Mouse (Mus musculus) ZHBTc4 (cell line): Measurements from ENCODE around the gene Slc37a2.
"Not testable (repeated sequence)": the region's sequence is repeated elsewhere in the genome, so short reads cannot be mapped to it uniquely, and the experiment has no call there.

ENCODE experiments used
- DNase-seq: peaks from one replicate; pipeline ENCODE4 v3.0.0-alpha.2; 2011; ENCODE audit warnings: low read depth, low spot score

Slc37a2 gene

DNA sequence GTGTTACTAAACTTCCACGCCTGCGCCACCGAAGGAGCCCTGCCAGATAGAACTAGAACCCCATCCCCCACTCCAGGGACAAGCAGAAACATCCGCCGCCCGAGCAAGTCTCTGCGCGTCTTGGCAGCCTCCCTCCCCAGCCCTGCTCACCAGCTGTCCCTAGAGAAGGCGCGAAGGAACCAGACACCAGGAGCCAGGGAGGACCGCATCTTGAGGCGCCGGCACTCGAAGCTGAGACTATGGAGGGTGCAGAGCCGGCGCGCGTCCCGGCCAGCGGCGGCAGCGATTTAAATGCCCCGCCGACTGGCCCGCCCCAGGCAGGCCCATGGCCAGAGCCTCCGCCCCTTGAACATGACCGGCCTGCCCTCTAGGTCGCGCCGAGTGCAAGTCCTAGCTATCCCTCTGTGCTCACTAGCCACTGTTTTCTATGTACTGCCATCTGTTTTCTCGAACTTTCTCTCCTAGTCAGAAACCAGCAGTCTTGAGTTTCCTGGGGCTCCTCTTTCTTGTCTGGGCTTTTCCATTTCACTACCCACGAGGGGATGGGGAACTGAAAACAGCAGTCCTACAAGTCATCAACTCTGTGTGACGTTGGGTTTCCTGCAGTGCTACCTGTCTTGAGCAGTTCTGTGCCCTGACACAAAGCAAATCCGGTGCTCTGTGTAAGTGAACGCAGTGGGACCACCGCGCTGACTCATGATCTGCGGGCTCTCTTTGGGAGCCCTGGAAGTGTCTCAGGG lies at the start of gene Slc37a2:
Slc37a2 (minus strand) TSS at position 590 of the 740 bp plus-strand sequence.
- peak; percentile 70 for DNase-seq

DNA sequence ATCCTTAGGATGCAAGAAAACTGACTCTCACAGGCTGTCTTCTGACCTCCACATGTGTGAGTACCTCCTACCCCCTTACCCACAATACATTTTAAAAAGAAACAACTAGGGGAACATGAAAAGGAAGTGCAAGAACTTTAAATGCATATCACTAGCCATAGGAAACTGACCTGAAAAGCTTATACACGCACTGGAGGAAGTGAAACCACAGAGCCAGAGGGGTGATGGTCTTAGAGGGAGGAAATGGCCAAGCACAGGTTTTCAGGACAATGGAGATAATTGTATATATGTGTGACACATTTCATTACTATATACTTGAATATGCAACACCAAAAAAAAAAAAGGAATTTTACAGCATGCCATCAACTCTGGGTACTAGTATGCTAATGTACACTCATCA lies 46.2 kb upstream of the Slc37a2 start:
- no peak for DNase-seq

DNA sequence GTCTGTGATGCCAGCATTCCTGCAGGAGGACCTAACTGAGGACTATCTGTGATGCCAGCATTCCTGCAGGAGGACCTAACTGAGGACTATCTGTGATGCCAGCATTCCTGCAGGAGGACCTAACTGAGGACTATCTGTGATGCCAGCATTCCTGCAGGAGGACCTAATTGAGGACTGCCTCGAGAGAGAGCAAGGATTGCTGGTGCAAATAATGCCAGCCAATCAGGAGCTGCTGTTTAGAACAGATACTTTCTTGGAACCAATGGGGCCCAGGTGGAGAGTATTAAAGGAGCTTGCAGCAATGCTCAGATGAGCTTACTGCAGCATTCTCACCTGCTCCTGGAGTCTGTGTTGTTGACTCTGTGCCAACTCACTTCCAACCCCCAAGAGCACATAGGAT lies 45.0 kb upstream of the Slc37a2 start:
- DNase-seq, result not testable (repeated sequence)

DNA sequence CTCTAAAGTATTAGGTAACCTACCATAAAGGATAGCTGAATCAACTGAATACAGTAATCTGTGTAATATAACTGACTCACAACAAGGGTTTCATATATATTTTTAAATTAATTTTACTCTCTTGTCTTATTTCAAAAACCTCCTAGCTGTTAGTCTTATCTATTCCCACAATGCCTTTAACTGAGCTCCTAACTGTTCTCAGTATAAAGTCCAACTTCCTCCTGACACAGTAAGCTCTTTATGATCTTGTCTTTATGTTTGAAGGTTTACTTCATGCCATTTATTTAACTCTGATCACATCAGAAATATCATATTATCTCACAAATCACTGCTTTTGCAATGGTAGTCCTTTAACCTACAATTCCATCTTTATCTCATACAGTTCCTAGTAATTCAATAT lies 40.0 kb upstream of the Slc37a2 start:
- no peak for DNase-seq

GRCm38 (mm10) chr9:37266622-37267021 lies 11.1 kb upstream of the Slc37a2 start:
- DNase-seq, result no peak

- DNase-seq, result peak; percentile 77
Observed at GRCm38 (mm10) chr9:37255889-37256225, 319 bp upstream of the Slc37a2 start.

- no peak for DNase-seq
Observed at GRCm38 (mm10) chr9:37254531-37255110, 917 bp downstream of the Slc37a2 start.

DNA sequence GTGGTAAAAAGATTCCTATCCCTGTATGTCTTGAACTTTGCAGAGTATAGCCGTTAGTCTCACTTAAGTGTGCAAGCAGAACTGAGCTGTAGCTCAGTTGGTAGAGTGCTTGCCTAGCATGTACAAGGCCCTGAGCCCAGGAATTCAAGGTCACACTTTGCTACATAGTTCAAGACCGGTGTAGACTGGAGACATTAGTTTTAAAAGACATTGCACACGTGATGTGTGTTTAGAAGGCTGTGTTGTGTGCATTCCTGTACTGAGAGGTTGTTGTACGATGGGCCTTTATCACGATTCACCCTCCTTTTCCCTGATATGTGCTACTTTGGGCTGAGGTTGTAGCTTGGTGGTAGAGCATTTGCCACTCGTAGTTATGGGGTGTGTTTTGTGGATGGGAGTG lies 4.9 kb downstream of the Slc37a2 start:
- DNase-seq, result peak; percentile 50

- DNase-seq, result no peak
Observed at GRCm38 (mm10) chr9:37249976-37250375, 5.6 kb downstream of the Slc37a2 start.

DNA sequence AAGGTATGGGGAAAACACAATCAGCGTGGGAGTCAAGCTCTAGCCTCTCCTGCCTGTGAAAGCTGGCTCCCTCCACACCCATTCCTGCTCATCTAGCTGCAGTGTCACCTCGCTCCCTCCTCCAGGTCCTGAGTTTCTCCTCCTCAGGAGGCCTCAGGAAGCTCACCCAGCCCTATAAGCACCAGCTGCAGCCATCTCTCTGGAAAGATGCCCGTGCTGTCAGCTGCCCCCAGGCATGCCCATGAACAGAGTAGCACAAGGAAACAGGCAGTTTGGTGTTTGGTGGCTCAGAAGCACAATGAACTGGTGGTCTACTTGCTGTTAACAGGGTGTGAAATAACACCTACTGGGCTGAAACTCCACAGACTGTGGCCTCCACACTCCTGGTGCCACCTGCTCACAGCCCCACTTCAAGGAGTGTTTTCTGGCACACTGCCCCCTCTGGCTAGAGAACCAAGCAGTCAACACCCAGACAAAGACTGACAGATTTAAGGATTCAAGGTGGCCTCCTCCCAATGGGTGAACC lies 7.1 kb downstream of the Slc37a2 start:
- DNase-seq, result peak; percentile 65

DNA sequence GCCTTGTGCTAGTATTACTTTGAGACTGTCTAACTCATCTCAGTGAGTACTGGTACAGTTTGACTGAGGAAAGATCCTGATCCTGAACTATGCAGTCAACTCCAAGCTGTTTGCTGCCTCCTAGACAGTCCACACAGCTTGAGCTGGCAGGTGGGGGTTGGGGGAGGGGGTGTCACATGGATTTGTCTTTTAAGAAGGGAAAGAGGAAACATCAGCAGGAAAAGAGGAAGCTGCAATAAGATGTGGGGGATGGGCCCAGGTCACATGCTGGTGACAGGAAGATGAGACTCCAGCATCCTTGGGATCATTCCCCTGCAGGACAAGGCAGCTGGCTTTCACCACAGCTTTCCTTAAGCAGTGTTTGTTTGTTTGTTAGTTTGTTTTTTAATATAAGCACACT lies 8.1 kb downstream of the Slc37a2 start:
- DNase-seq, result peak; percentile 40

GRCm38 (mm10) chr9:37245810-37246209 lies 9.7 kb downstream of the Slc37a2 start:
- DNase-seq, result no peak

- DNase-seq, result no peak
Observed at GRCm38 (mm10) chr9:37245404-37245803, 10.1 kb downstream of the Slc37a2 start.

DNA sequence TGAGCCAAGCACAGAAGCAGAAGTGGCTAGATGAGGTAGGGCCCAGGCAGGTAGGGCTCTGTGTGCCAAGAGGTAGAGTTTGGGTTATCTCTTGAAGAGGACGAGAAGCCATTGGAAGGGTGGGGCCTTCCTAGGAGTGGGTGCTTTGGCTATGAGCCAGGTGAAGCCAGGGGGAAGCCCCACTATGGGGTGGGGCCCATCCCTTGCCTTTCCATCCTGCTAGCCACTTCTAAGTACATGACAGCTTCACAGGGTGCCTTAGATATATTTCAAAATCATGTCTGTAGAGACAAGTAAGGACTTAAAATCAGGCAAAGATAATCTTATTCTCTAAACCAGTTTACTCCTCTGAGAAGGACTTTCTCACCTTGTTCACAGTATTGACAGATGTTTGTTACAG lies 10.9 kb downstream of the Slc37a2 start:
- no peak for DNase-seq

- no peak for DNase-seq
Observed at GRCm38 (mm10) chr9:37242764-37243163, 12.8 kb downstream of the Slc37a2 start.

GRCm38 (mm10) chr9:37235951-37236737 lies 19.4 kb downstream of the Slc37a2 start:
- DNase-seq, result no peak

DNA sequence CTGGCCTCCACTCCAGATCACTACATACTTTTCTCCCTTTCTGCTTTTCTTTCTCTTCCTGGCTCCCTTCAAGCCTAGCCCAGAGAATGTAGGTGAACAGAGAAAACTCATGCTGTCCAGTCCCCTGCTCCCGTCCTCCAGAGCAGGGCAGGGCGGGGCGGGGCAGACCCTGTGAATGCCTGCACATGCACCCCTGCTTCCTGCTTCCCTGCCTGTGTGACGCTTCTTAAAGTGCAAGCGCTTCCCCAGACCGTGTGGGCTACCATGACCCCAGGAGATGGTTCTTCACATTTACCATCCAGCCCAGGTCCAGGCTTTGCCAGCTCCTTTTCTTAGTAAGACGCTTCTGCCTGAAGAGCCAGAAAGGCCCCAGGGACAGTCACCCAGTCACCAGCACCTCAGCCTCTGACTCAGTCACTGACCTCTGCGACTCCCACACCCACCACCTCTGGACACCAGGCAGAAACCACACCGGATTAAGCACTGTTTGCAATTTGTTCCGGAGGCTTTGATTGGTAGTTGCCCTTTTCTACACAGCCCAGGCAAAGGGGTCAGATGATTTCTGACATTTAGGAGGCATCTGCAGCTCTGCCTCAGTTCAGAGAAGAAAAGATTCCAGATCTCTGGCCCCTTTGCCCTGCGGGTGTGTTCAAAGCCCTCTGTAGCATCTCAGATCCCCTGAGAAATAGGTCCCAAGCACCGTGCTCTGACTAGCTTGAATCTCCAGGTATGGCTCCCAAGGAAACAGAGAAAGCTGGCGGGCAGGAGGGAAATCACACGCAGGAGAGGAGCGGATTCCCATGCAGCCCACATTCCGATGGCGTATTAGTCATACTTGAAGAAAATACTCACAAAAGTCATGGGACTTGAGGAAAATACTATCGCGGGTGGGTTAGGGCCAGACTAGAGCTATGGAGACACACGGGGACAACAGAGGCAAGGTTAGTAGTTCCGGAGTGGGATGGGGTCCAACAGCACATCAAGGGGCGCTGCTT lies 23.0 kb downstream of the Slc37a2 start:
- no peak for DNase-seq

GRCm38 (mm10) chr9:37230486-37231195 lies 24.9 kb downstream of the Slc37a2 start:
- DNase-seq, result no peak

DNA sequence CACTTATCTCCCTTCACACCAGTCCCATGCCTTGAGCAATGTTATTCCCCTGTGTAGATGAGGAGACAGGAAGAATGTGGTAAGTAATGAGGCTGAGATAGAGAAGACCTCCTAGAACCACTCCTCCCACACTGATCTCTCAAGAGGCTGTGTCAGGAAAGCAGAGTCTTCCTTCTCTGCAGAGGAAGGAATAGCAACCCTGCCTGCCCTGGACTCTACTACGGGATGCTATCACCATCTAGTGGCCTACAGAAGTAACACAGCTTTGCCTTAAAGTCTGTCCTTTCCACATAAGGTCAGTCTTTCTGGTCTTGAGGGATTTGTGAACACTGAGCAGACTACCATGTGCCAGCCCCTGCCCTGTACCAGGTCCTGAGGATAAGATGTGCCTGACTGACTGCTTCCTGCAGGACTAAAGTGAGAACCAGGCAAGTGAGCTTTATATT lies 25.6 kb downstream of the Slc37a2 start:
- peak; percentile 71 for DNase-seq

GRCm38 (mm10) chr9:37225581-37225980 lies 30.0 kb downstream of the Slc37a2 start:
- DNase-seq, result no peak

DNA sequence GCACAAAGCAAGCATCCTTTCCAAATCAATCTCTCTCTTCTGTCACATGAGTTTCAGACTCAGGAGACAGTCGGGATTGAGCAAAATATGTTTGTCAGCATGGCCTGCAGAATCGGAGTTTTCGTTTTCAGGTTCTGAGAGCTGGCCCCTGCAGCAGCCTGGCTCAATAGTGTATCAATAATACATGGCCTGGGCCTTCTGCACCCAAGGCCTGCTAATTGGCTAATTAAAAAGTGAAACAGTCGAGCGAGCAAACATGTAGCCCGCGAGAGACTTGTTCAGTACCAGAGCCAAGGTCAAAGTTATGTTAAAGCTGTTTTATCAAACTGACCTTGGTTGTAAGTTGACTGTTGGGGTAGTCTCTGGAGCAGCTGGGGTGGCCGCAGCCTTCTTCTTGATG lies 34.8 kb downstream of the Slc37a2 start:
- DNase-seq, result no peak
